Mouse (Mus musculus) midbrain, embryonic 11.5 days (tissue): ENCODE results near the gene Col2a1. TPM values are rescaled to one million over a fixed set of nuclear protein-coding genes. Genes with fewer than 3 reads are reported as not detected.
A peak's percentile ranks its signal among the peaks of the same experiment; 100 is the strongest.

Source experiments
- ATAC-seq: fragments of 200-750 bp; cut with Nextera tagmentation; 2 replicates; pipeline ENCODE4 v1.8.0; 2017; ENCODE audit warnings: moderate TSS enrichment, moderate library complexity; ENCODE audit not compliant: low FRiP score
- DNase-seq: peaks from one replicate; pipeline ENCODE4 v3.0.0; 2015; ENCODE audit warnings: low spot score; ENCODE audit errors: missing footprints
- H3K27ac ChIP-seq: fragments of 300-500 bp; sonication (generic); 2 replicates; pipeline ENCODE4 v1.5.1; 2014; ENCODE audit warnings: low read depth, low read length
- H3K27me3 ChIP-seq: fragments of 300-500 bp; sonication (generic); 2 replicates; pipeline ENCODE4 v1.6.1; 2014; ENCODE audit warnings: mild to moderate bottlenecking, low read length, moderate library complexity, mixed read lengths; ENCODE audit not compliant: control insufficient read depth, insufficient read depth
- H3K36me3 ChIP-seq: fragments of 300-500 bp; sonication (generic); 2 replicates; pipeline ENCODE4 v1.6.1; 2014; ENCODE audit warnings: mild to moderate bottlenecking, low read length, moderate library complexity, mixed read lengths; ENCODE audit not compliant: control insufficient read depth, insufficient read depth
- H3K4me1 ChIP-seq: fragments of 300-500 bp; sonication (generic); 2 replicates; pipeline ENCODE4 v1.6.1; 2014; ENCODE audit warnings: low read length; ENCODE audit not compliant: control insufficient read depth, insufficient read depth
- H3K4me2 ChIP-seq: fragments of 300-500 bp; sonication (generic); 2 replicates; pipeline ENCODE4 v1.6.1; 2014; ENCODE audit warnings: mild to moderate bottlenecking, moderate library complexity
- H3K4me3 ChIP-seq: fragments of 300-500 bp; sonication (generic); 2 replicates; pipeline ENCODE4 v1.5.1; 2014; ENCODE audit warnings: low read depth, low read length
- H3K9ac ChIP-seq: fragments of 300-500 bp; sonication (generic); 2 replicates; pipeline ENCODE4 v1.6.1; 2014; ENCODE audit warnings: low read length
- H3K9me3 ChIP-seq: fragments of 300-500 bp; sonication (generic); 2 replicates; pipeline ENCODE4 v1.6.1; 2016; ENCODE audit warnings: low read length; ENCODE audit not compliant: control insufficient read depth
- WGBS: fragments of 180-500 bp; shearing (Covaris S2); extraction: QIAGEN DNeasy Blood & Tissue Kit; methylation state at CpG from one replicate; pipeline ENCODE4 v1.1.7; 2014; 5-methylcytosine and 5-hydroxymethylcytosine counted together
- polyA plus RNA-seq: library from polyadenylated mRNA; unstranded; fragments of >200 nt; fragmentation: Nextera tagmentation; extraction: Ambion mirVana; gene quantifications from 2 replicates; pipeline ENCODE4 v1.2.1, GENCODE M21; 2014

Gene Col2a1
- polyA plus RNA-seq, 1 experiment from 2014 or later = 94.6 TPM

DNA sequence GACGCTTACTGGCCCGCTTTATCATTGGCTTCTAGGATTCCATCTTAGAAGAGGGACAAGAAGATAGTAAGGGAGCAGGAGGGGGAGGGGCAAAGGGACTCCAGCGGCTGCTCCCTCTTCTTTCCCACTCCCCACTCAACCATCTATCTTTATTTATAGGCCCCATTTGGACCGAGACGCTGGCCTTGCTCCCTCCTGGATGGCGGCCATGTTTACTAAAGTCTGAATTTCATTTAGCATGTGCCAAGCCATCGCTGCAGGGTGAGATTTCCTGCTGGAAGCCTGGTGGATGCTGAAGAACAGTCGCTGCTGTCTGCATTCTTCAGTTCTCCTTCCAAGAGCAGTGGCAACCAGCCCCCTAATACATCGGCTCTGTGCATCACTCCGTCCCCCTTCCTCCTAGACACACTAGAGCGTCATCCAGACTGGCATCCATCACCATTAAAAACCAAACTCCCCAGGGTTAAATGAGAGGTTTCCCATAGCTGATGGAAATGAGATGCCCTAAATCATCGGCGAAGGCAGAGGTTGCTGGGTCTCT is 7.7 kb downstream of the Col2a1 start:
- no peak for DNase-seq
- WGBS = 91% methylated on average over 13 of the region's 13 CpGs
- peaks cover 20% of the 10 kb centered on the region for H3K36me3 ChIP-seq
- no peaks in the 10 kb centered on the region for H3K27me3 ChIP-seq
- H3K9ac ChIP-seq = no peak overlapping the region
- H3K4me1 ChIP-seq = peaks cover 45% of the 10 kb centered on the region
- H3K9me3 ChIP-seq = no peaks in the 10 kb centered on the region
- no peak for ATAC-seq
- H3K4me3 ChIP-seq = no peak overlapping the region
- no peak overlapping the region for H3K4me2 ChIP-seq
- H3K27ac ChIP-seq = no peak overlapping the region

DNA sequence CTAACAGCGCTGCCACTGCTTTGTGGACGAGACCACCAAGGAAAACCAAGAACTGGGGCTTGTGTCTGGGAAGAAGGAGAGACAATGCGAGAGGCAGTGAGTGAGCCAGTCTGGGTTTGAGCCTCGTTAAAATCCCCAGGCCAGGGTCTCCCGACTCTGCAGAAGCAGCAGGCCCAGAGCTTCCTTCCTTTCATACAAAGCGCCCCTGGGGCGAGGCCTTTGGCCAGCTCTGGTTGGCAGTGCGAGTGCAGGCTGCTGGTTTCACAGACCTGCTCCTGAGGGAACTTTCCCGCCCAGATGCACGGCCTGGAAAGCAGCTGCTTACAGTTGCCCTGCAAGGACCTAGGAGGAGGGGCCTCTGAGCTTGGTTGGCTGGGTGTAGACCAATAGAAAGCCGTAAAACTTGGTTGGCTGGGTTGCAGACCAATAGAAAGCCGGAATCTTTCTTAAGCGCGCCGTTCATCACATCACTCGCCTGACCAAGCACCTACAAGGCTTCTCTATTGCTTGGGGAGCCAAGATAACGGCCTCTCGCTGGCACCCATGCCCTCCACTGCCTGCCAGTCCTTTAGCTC is 11.7 kb downstream of the Col2a1 start:
- H3K27me3 ChIP-seq = no peaks in the 10 kb centered on the region; the same call in 1 of the 2 replicates
- H3K36me3 ChIP-seq = peaks cover 18% of the 10 kb centered on the region
- H3K4me2 ChIP-seq = peak overlapping the region; percentile 39
- DNase-seq (peak; percentile 98), ATAC-seq (peak; percentile 88)
- peak overlapping the region; percentile 98 for H3K27ac ChIP-seq
- peak overlapping the region; percentile 63 for H3K9ac ChIP-seq
- peaks cover 51% of the 10 kb centered on the region for H3K4me1 ChIP-seq
- 4% methylated on average over 18 of the region's 18 CpGs for WGBS
- H3K9me3 ChIP-seq = no peaks in the 10 kb centered on the region
- H3K4me3 ChIP-seq = no peak overlapping the region

DNA sequence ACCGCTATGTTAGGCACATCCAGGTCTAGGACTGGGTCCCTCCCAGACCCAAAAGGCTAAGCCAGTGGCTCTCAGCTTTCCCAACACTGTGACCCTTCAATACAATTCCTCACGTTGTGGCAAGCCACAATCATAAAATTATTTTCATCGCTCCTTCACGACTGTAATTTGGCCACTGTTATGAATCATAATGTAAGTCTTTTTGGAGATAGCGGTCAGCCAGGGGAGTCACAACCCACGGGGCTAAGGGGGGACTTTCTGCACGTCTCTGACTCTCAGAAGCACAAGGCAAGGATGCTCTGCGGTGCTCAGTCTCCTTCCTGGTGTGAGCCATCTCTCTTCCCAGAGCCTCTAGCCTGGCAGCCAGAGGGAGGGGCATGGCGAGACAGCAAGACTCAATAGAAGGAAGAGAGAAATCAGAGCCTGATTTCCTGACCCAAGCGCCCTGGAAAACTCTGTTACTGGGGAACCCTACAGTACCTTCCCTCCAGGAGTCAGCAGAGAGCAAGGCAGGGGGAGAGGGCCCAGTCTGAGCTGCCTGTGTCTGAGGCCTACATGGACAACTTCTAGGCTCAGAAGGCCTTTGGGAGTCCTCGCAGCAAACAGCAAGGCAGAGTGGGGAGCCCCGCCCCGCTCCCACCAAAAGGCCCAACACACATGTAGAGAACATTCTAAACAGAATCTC is 12.3 kb downstream of the Col2a1 start:
- H3K4me3 ChIP-seq = no peak overlapping the region
- peaks cover 21% of the 10 kb centered on the region for H3K36me3 ChIP-seq
- ATAC-seq = peak; percentile 2; the same call in 1 of the 2 replicates
- H3K27ac ChIP-seq = peak overlapping the region; percentile 98
- H3K4me2 ChIP-seq = peak overlapping the region; percentile 15; the same call in 1 of the 2 replicates
- peak; percentile 92 for DNase-seq
- H3K9me3 ChIP-seq = no peaks in the 10 kb centered on the region
- 26% methylated on average over 13 of the region's 13 CpGs for WGBS
- H3K4me1 ChIP-seq = peaks cover 51% of the 10 kb centered on the region
- H3K27me3 ChIP-seq = no peaks in the 10 kb centered on the region; the same call in 1 of the 2 replicates
- peak overlapping the region; percentile 63 for H3K9ac ChIP-seq

DNA sequence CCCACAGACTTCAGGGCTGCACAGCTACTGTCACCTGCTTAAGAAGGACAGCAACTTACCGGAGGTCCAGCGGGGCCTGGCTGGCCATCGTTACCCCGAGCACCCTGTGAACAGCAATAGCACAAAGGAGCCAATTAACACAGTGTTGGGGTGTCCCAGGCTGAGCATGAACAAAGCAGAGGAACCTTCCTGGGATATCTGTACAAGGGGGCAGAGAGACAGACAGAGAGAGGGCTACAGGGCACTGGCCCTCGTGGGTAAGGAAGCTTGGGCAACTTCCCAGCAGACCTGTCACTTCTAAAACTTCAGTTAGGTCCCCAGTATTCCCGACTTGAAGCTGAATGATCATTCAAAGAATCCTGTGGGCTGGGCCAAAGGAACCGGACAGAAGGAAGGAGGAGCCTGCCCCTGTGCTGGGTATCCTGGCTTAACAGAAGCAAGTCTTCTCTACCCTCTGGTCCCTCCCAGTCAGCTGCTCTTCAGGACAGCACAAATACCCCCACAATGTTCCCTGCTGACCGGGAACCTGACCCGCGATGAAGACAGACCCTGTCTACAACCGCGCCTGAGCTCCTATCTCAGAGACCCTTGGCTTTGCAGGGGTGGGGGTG is 13.1 kb downstream of the Col2a1 start:
- Histone ChIP-seq H3K27ac (peak overlapping the region; percentile 98), H3K27me3 (no peaks in the 10 kb centered on the region; the same call in 1 of the 2 replicates), H3K4me3 (no peak overlapping the region), H3K36me3 (peaks cover 21% of the 10 kb centered on the region), H3K4me2 (peak overlapping the region; percentile 14), H3K4me1 (peaks cover 51% of the 10 kb centered on the region), H3K9me3 (no peaks in the 10 kb centered on the region), H3K9ac (peak overlapping the region; percentile 63)
- DNase-seq (peak; percentile 92), ATAC-seq (no peak)
- 3% methylated on average over 12 of the region's 12 CpGs for WGBS

DNA sequence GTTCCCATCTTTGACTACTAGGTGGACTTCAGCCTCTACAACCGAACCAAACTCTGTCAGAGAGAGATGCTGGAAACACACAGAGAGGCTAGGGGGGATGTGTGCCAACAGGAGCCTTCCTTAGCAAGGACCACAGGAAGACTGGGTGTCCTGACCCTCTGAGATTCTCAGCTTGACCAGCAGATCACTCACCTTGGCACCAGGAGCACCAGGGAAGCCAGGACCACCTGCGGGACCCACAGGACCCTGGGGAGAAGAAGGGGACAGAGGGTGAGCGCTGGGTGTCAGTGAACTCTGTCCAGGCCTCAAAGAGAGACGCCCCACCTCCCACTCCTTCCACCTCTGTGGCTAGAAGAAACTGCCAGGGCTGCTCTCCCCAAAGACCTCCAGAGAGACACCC is 13.8 kb downstream of the Col2a1 start:
- DNase-seq = peak; percentile 94
- no peaks in the 10 kb centered on the region; the same call in 1 of the 2 replicates for H3K27me3 ChIP-seq
- peaks cover 23% of the 10 kb centered on the region for H3K36me3 ChIP-seq

DNA sequence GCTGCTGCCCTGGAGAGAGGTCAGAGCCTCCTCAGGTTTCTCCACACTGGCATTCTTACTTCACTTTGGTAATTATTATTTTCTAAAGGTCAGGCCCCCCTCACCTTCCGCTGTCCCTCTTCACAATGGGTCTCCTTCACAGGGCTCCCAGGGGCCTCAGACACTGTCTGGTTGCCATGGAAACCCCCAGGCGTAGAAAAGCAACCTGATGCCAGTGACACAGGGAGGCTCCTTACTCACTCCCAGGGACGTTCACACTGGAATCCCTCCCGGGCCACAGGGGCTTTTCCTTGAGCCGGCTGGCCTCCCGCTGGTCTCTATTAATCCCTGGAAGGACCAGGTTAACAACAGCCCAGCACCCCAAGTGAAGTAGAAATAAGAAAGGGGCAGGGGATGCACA is 14.4 kb downstream of the Col2a1 start:
- Histone ChIP-seq H3K9me3 (no peaks in the 10 kb centered on the region), H3K4me3 (no peak overlapping the region), H3K27ac (peak overlapping the region; percentile 98), H3K9ac (no peak overlapping the region; the same call in 1 of the 2 replicates), H3K4me2 (peak overlapping the region; percentile 14), H3K27me3 (no peaks in the 10 kb centered on the region; the same call in 1 of the 2 replicates), H3K4me1 (peaks cover 51% of the 10 kb centered on the region), H3K36me3 (peaks cover 24% of the 10 kb centered on the region)
- WGBS = under 1% methylated on average over 6 of the region's 6 CpGs
- ATAC-seq = peak; percentile 82
- DNase-seq = peak; percentile 97

More for the DNA sequence above, 13.8 kb downstream of the Col2a1 start:
- ATAC-seq = no peak
- peak overlapping the region; percentile 98 for H3K27ac ChIP-seq
- no peaks in the 10 kb centered on the region for H3K9me3 ChIP-seq
- 6% methylated on average over 4 of the region's 4 CpGs for WGBS
- peaks cover 51% of the 10 kb centered on the region for H3K4me1 ChIP-seq
- peak overlapping the region; percentile 14 for H3K4me2 ChIP-seq
- peak overlapping the region; percentile 13; the same call in 1 of the 2 replicates for H3K4me3 ChIP-seq
- peak overlapping the region; percentile 63 for H3K9ac ChIP-seq

DNA sequence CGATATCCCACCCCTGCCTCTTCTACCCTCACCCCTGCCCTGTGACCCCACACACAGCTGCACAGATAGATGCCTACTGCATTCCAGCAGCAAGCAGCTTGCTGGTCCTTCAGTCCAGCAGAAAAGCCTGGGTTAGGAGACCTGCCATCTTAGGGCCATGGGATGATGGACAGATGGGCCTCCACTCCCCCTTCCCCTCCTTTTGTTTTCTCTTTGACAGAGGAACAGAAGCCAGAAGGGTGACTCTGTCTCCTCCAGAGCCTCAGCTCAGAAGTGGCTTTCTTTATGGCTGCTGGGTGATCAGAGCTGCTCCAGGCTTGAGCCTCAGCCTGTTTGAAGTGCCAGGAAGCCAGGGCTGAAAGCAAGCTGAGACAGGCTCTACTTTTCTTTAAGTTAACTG is 15.0 kb downstream of the Col2a1 start:
- peak; percentile 47 for ATAC-seq
- no peaks in the 10 kb centered on the region for H3K9me3 ChIP-seq
- peaks cover 21% of the 10 kb centered on the region for H3K36me3 ChIP-seq
- peak overlapping the region; percentile 42 for H3K9ac ChIP-seq
- H3K4me2 ChIP-seq = peak overlapping the region; percentile 14
- no peaks in the 10 kb centered on the region; the same call in 1 of the 2 replicates for H3K27me3 ChIP-seq
- WGBS = 9% methylated on average over 1 of the region's 1 CpGs
- peak; percentile 91 for DNase-seq
- no peak overlapping the region for H3K4me3 ChIP-seq
- H3K27ac ChIP-seq = peak overlapping the region; percentile 98
- peaks cover 51% of the 10 kb centered on the region for H3K4me1 ChIP-seq

DNA sequence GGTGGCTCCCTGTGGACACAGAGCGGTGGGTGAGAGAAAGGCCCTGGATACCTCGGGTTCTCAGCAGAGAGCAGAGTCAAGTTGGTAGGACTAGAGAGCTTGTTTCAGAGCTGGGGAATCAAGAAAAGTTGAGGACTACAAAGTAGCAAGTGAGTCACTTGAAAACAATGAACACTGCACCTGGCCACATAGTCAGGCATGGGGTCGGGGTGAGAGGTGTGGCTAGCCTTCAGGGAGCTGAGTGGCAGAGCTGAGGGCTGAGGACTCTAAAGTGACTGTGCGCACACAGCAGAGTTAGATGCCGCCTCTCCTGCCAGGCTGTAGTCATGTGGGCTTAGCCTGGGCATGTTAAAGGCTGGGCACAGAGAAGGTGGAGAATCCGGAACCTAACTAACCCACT is 22.9 kb downstream of the Col2a1 start:
- Histone ChIP-seq H3K27me3 (no peaks in the 10 kb centered on the region), H3K36me3 (peaks cover 85% of the 10 kb centered on the region), H3K9me3 (no peaks in the 10 kb centered on the region), H3K9ac (no peak overlapping the region), H3K4me1 (no peaks in the 10 kb centered on the region), H3K27ac (no peak overlapping the region), H3K4me2 (no peak overlapping the region), H3K4me3 (no peak overlapping the region)
- WGBS = 95% methylated on average over 6 of the region's 6 CpGs
- ATAC-seq = no peak
- no peak for DNase-seq
